Mouse (Mus musculus) limb, embryonic 14.5 days (tissue): ENCODE data around the gene Otud7a. TPM values are rescaled to one million over a fixed set of nuclear protein-coding genes. Genes with fewer than 3 reads are reported as not detected.

Source experiments
- ATAC-seq: fragments of 200-750 bp; cut with Nextera tagmentation; 2 replicates; pipeline ENCODE4 v1.8.0; 2017; ENCODE audit warnings: low read depth, moderate number of reproducible peaks, moderate TSS enrichment; ENCODE audit not compliant: low FRiP score
- DNase-seq: peaks from one replicate; pipeline ENCODE4 v3.0.0-alpha.2; 2015; ENCODE audit warnings: low spot score
- H3K27ac ChIP-seq: fragments of 300-500 bp; sonication (generic); replicated peaks from 2 replicates; pipeline ENCODE4 v1.5.1; 2014; ENCODE audit warnings: low read depth, mild to moderate bottlenecking, low read length, moderate library complexity, mixed read lengths
- H3K27me3 ChIP-seq: fragments of 300-500 bp; sonication (generic); 2 replicates; pipeline ENCODE4 v1.6.1; 2014; ENCODE audit warnings: low read length, mixed read lengths; ENCODE audit not compliant: control insufficient read depth, insufficient read depth
- H3K36me3 ChIP-seq: fragments of 300-500 bp; sonication (generic); 2 replicates; pipeline ENCODE4 v1.6.1; 2014; ENCODE audit warnings: mild to moderate bottlenecking, low read length, moderate library complexity, mixed read lengths; ENCODE audit not compliant: control insufficient read depth, insufficient read depth
- H3K4me1 ChIP-seq: fragments of 300-500 bp; sonication (generic); 2 replicates; pipeline ENCODE4 v1.6.1; 2014; ENCODE audit warnings: antibody characterized with exemption, low read length, mixed read lengths; ENCODE audit not compliant: control insufficient read depth, insufficient read depth
- H3K4me2 ChIP-seq: fragments of 300-500 bp; sonication (generic); replicated peaks from 2 replicates; pipeline ENCODE4 v1.6.1; 2014; ENCODE audit warnings: low read depth, mild to moderate bottlenecking, low read length, moderate library complexity; ENCODE audit not compliant: severe bottlenecking
- H3K4me3 ChIP-seq: fragments of 300-500 bp; sonication (generic); replicated peaks from 2 replicates; pipeline ENCODE4 v1.5.1; 2014; ENCODE audit warnings: low read length
- H3K9ac ChIP-seq: fragments of 300-500 bp; sonication (generic); 2 replicates; pipeline ENCODE4 v1.6.1; 2014; ENCODE audit warnings: mild to moderate bottlenecking, low read depth, low read length, moderate library complexity; ENCODE audit not compliant: severe bottlenecking
- H3K9me3 ChIP-seq: fragments of 300-500 bp; sonication (generic); 2 replicates; pipeline ENCODE4 v1.6.1; 2016; ENCODE audit warnings: low read length; ENCODE audit not compliant: control insufficient read depth
- POLR2A ChIP-seq: fragments of 200-500 bp; IDR thresholded peaks from 2 replicates; pipeline ENCODE4 v1.8.0; 2012; ENCODE audit warnings: inconsistent platforms, mild to moderate bottlenecking, moderate library complexity, borderline replicate concordance; ENCODE audit not compliant: insufficient read depth, insufficient read length; ENCODE audit errors: extremely low read depth
- WGBS: fragments of 180-500 bp; shearing (Covaris S2); extraction: QIAGEN DNeasy Blood & Tissue Kit; methylation state at CpG from one replicate; pipeline ENCODE4 v1.1.7; 2014; 5-methylcytosine and 5-hydroxymethylcytosine counted together
- polyA plus RNA-seq, 2 experiments: library from polyadenylated mRNA; depleted of rRNA in 1 of 2; stranded (reverse) in 1 of 2; unstranded in 1 of 2; fragments of >200 nt; fragmentation: Nextera tagmentation in 1 of 2; extraction: Ambion mirVana in 1 of 2; gene quantifications; 2 replicates each; pipeline versions ENCODE4 v1.2.1 to v1.2.3; 2012 to 2014

Otud7a gene
- polyA plus RNA-seq, 2 experiments: 0.47 to 1.1 TPM

DNA sequence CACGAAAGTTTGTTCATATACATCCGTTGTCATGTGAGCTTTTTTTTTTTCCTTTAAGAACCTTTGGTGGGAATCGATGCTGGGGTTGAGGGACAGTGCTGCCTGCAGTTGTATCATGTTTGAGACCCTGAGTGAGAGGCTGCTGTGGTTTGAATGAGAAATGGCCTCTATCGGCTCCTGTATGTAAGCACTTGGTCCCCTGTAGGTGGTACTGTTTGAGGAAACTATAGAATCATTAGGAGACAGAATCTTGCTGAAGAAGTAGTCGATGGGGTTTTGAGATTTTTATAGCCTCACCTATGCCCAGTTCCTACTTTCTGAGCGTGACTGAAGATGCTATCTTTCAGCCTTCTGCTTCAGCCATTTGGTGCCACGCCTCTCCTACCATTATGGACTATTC lies 354.8 kb downstream of the Otud7a start:
- WGBS: 86% methylated on average over 7 of the region's 7 CpGs
- TF ChIP-seq POLR2A: no peak
- Histone ChIP-seq H3K4me1 (no peaks in the 10 kb centered on the region), H3K4me2 (no peak overlapping the region), H3K36me3 (no peaks in the 10 kb centered on the region), H3K27ac (no peak overlapping the region), H3K9me3 (no peaks in the 10 kb centered on the region), H3K27me3 (no peaks in the 10 kb centered on the region), H3K4me3 (no peak overlapping the region), H3K9ac (no peak overlapping the region)
- DNase-seq: no peak
- no peak for ATAC-seq

DNA sequence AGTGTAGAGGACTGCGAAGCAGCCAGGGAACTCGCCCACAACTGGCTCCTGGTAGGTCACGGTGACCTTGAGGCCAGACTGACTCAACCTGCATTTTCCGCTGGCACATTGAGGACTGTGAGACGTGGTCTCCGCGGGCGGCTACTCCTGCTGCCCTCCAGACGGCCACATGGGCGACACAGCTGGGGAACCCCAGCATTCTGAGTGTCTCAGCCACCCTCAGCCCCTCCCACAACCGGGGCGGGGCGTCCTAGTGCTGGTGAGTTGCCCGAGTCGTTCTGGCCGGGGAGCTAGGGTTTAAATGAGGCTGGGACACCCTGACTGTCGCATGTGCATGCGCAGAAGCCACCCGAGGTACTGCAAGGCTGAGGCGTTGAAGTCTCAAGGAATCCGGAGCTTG lies 358.2 kb downstream of the Otud7a start:
- WGBS: 91% methylated on average over 21 of the region's 21 CpGs
- no peak overlapping the region for H3K4me2 ChIP-seq
- H3K4me3 ChIP-seq: no peak overlapping the region
- no peak overlapping the region for H3K27ac ChIP-seq
- no peaks in the 10 kb centered on the region for H3K27me3 ChIP-seq
- no peaks in the 10 kb centered on the region for H3K4me1 ChIP-seq
- H3K9ac ChIP-seq: no peak overlapping the region
- DNase-seq (no peak), ATAC-seq (no peak)
- no peaks in the 10 kb centered on the region for H3K9me3 ChIP-seq
- TF ChIP-seq POLR2A: no peak
- H3K36me3 ChIP-seq: no peaks in the 10 kb centered on the region

Other genes starting within 250 kb of the Otud7a start
- 2.9 and 3.8 TPM in 2 replicates for gene Chrna7, start 232.2 kb upstream of the Otud7a start, polyA plus RNA-seq (2012; rRNA removed)
- 1.3 and 2.4 TPM in 2 replicates for gene Chrna7, start 232.2 kb upstream of the Otud7a start, polyA plus RNA-seq (2014; fragmentation: Nextera tagmentation; extraction: Ambion mirVana)